Mouse (Mus musculus) neural tube, embryonic 12.5 days (tissue): ENCODE measurements around the gene Pdcd7. TPM values are rescaled to one million over a fixed set of nuclear protein-coding genes. Genes with fewer than 3 reads are reported as not detected.

Experiments
- ATAC-seq: fragments of 200-750 bp; cut with Nextera tagmentation; 2 replicates; pipeline ENCODE4 v1.8.0; 2017; ENCODE audit warnings: low read depth, mild to moderate bottlenecking, moderate TSS enrichment, moderate library complexity; ENCODE audit not compliant: low FRiP score
- H3K27ac ChIP-seq: fragments of 300-500 bp; sonication (generic); 2 replicates; pipeline ENCODE4 v1.5.1; 2016
- H3K27me3 ChIP-seq: fragments of 300-500 bp; sonication (generic); replicated peaks from 2 replicates; pipeline ENCODE4 v1.6.1; 2016; ENCODE audit warnings: mild to moderate bottlenecking
- H3K36me3 ChIP-seq: fragments of 300-500 bp; sonication (generic); 2 replicates; pipeline ENCODE4 v1.6.1; 2016; ENCODE audit warnings: mild to moderate bottlenecking
- H3K4me1 ChIP-seq: fragments of 300-500 bp; sonication (generic); 2 replicates; pipeline ENCODE4 v1.6.1; 2016
- H3K4me2 ChIP-seq: fragments of 300-500 bp; sonication (generic); replicated peaks from 2 replicates; pipeline ENCODE4 v1.6.1; 2016; ENCODE audit warnings: mild to moderate bottlenecking
- H3K4me3 ChIP-seq: fragments of 300-500 bp; sonication (generic); 2 replicates; pipeline ENCODE4 v1.5.1; 2016
- H3K9ac ChIP-seq: fragments of 300-500 bp; sonication (generic); 2 replicates; pipeline ENCODE4 v1.6.1; 2016; ENCODE audit warnings: mild to moderate bottlenecking
- H3K9me3 ChIP-seq: fragments of 300-500 bp; sonication (generic); 2 replicates; pipeline ENCODE4 v1.6.1; 2016; ENCODE audit warnings: mild to moderate bottlenecking
- WGBS: fragments of 180-500 bp; shearing (Covaris S2); methylation state at CpG from one replicate; pipeline ENCODE4 v1.1.7; 2016; 5-methylcytosine and 5-hydroxymethylcytosine counted together
- polyA plus RNA-seq: library from polyadenylated mRNA; unstranded; fragments of >200 nt; fragmentation: Nextera tagmentation; extraction: Ambion mirVana; gene quantifications from 2 replicates; pipeline ENCODE4 v1.2.1, GENCODE M21; 2016

The Pdcd7 gene
- 14.6 and 15.4 TPM in 2 replicates for polyA plus RNA-seq

GRCm38 (mm10) chr9:65345854-65346475 is at the start of gene Pdcd7:
Pdcd7 (plus strand) TSS chr9:65346104.
- peak; percentile 96 for ATAC-seq
- H3K9me3 ChIP-seq = no peaks in the 10 kb centered on the region
- H3K36me3 ChIP-seq = no peaks in the 10 kb centered on the region
- peak within 1 kb of the TSS; percentile 98 for H3K9ac ChIP-seq
- peak within 1 kb of the TSS; percentile 91 for H3K4me2 ChIP-seq
- WGBS = under 1% methylated on average over 59 of the region's 59 CpGs
- peak within 1 kb of the TSS; percentile 100 for H3K4me3 ChIP-seq
- H3K27me3 ChIP-seq = no peaks in the 10 kb centered on the region
- H3K4me1 ChIP-seq = peaks cover 16% of the 10 kb centered on the region
- peak within 1 kb of the TSS; percentile 88 for H3K27ac ChIP-seq

- H3K27ac ChIP-seq = no peak overlapping the region
- 97% methylated on average over 2 of the region's 2 CpGs for WGBS
- no peak for ATAC-seq
These were observed 48.8 kb upstream of the Pdcd7 start for GRCm38 (mm10) chr9:65297056-65297455.

GRCm38 (mm10) chr9:65298761-65299160 is 47.1 kb upstream of the Pdcd7 start:
- Histone ChIP-seq H3K9me3 (no peaks in the 10 kb centered on the region), H3K27ac (no peak overlapping the region), H3K4me3 (no peak overlapping the region), H3K9ac (no peak overlapping the region), H3K4me1 (peaks cover 7% of the 10 kb centered on the region; the same call in 1 of the 2 replicates), H3K4me2 (no peak overlapping the region), H3K36me3 (peaks cover 38% of the 10 kb centered on the region), H3K27me3 (no peaks in the 10 kb centered on the region)
- WGBS = 89% methylated on average over 3 of the region's 3 CpGs
- ATAC-seq = no peak

More at GRCm38 (mm10) chr9:65297056-65297455, 48.8 kb upstream of the Pdcd7 start:
- no peak overlapping the region for H3K4me2 ChIP-seq
- H3K36me3 ChIP-seq = peaks cover 23% of the 10 kb centered on the region
- no peaks in the 10 kb centered on the region for H3K27me3 ChIP-seq
- no peak overlapping the region for H3K9ac ChIP-seq
- H3K4me3 ChIP-seq = no peak overlapping the region
- peaks cover 14% of the 10 kb centered on the region for H3K4me1 ChIP-seq
- no peaks in the 10 kb centered on the region for H3K9me3 ChIP-seq

GRCm38 (mm10) chr9:65299650-65300049 is 46.3 kb upstream of the Pdcd7 start:
- Histone ChIP-seq H3K9me3 (no peaks in the 10 kb centered on the region), H3K27me3 (no peaks in the 10 kb centered on the region), H3K4me3 (no peak overlapping the region), H3K27ac (no peak overlapping the region), H3K4me2 (no peak overlapping the region), H3K4me1 (peaks cover 7% of the 10 kb centered on the region; the same call in 1 of the 2 replicates), H3K36me3 (peaks cover 41% of the 10 kb centered on the region), H3K9ac (no peak overlapping the region)
- ATAC-seq = no peak
- 96% methylated on average over 7 of the region's 7 CpGs for WGBS

GRCm38 (mm10) chr9:65302327-65302983 is 43.4 kb upstream of the Pdcd7 start:
- no peak for ATAC-seq
- 97% methylated on average over 4 of the region's 4 CpGs for WGBS
- peaks cover 55% of the 10 kb centered on the region for H3K36me3 ChIP-seq

GRCm38 (mm10) chr9:65303586-65303985 is 42.3 kb upstream of the Pdcd7 start:
- 93% methylated on average over 4 of the region's 4 CpGs for WGBS

More at GRCm38 (mm10) chr9:65302327-65302983, 43.4 kb upstream of the Pdcd7 start:
- no peaks in the 10 kb centered on the region for H3K4me1 ChIP-seq
- H3K27ac ChIP-seq = no peak overlapping the region
- H3K4me2 ChIP-seq = no peak overlapping the region
- H3K9ac ChIP-seq = no peak overlapping the region
- H3K9me3 ChIP-seq = no peaks in the 10 kb centered on the region
- H3K4me3 ChIP-seq = no peak overlapping the region
- H3K27me3 ChIP-seq = no peaks in the 10 kb centered on the region

GRCm38 (mm10) chr9:65304300-65304699 is 41.6 kb upstream of the Pdcd7 start:
- peaks cover 70% of the 10 kb centered on the region for H3K36me3 ChIP-seq
- H3K9me3 ChIP-seq = no peaks in the 10 kb centered on the region
- no peak overlapping the region for H3K27ac ChIP-seq
- no peaks in the 10 kb centered on the region for H3K4me1 ChIP-seq
- WGBS = 85% methylated on average over 4 of the region's 4 CpGs
- no peak for ATAC-seq
- H3K27me3 ChIP-seq = no peaks in the 10 kb centered on the region
- no peak overlapping the region for H3K4me2 ChIP-seq
- no peak overlapping the region for H3K9ac ChIP-seq
- H3K4me3 ChIP-seq = no peak overlapping the region

More at GRCm38 (mm10) chr9:65303586-65303985, 42.3 kb upstream of the Pdcd7 start:
- Histone ChIP-seq H3K27me3 (no peaks in the 10 kb centered on the region), H3K9me3 (no peaks in the 10 kb centered on the region), H3K36me3 (peaks cover 65% of the 10 kb centered on the region), H3K9ac (no peak overlapping the region), H3K4me1 (no peaks in the 10 kb centered on the region), H3K27ac (no peak overlapping the region), H3K4me3 (no peak overlapping the region), H3K4me2 (no peak overlapping the region)
- no peak for ATAC-seq

GRCm38 (mm10) chr9:65306672-65307071 is 39.2 kb upstream of the Pdcd7 start:
- 95% methylated on average over 2 of the region's 2 CpGs for WGBS
- H3K4me3 ChIP-seq = no peak overlapping the region
- H3K9me3 ChIP-seq = no peaks in the 10 kb centered on the region
- no peak overlapping the region for H3K9ac ChIP-seq
- no peak for ATAC-seq
- H3K27me3 ChIP-seq = no peaks in the 10 kb centered on the region
- H3K27ac ChIP-seq = no peak overlapping the region
- no peak overlapping the region for H3K4me2 ChIP-seq
- H3K4me1 ChIP-seq = no peaks in the 10 kb centered on the region
- peaks cover 62% of the 10 kb centered on the region for H3K36me3 ChIP-seq

- H3K4me1 ChIP-seq = no peaks in the 10 kb centered on the region
- no peak for ATAC-seq
- H3K9ac ChIP-seq = no peak overlapping the region
- H3K4me2 ChIP-seq = no peak overlapping the region
- no peaks in the 10 kb centered on the region for H3K27me3 ChIP-seq
- no peaks in the 10 kb centered on the region for H3K9me3 ChIP-seq
- WGBS = 95% methylated on average over 1 of the region's 1 CpGs
- no peak overlapping the region for H3K27ac ChIP-seq
- peaks cover 63% of the 10 kb centered on the region for H3K36me3 ChIP-seq
- H3K4me3 ChIP-seq = no peak overlapping the region
These were observed 37.9 kb upstream of the Pdcd7 start for GRCm38 (mm10) chr9:65308011-65308410.

GRCm38 (mm10) chr9:65312669-65313357 is 33.1 kb upstream of the Pdcd7 start:
- no peaks in the 10 kb centered on the region for H3K27me3 ChIP-seq
- H3K4me1 ChIP-seq = no peaks in the 10 kb centered on the region
- no peak overlapping the region for H3K4me2 ChIP-seq
- no peak overlapping the region for H3K9ac ChIP-seq
- H3K27ac ChIP-seq = no peak overlapping the region
- 97% methylated on average over 4 of the region's 4 CpGs for WGBS
- no peak overlapping the region for H3K4me3 ChIP-seq
- no peak for ATAC-seq
- peaks cover 58% of the 10 kb centered on the region for H3K36me3 ChIP-seq
- H3K9me3 ChIP-seq = no peaks in the 10 kb centered on the region

- Histone ChIP-seq H3K4me3 (no peak overlapping the region), H3K36me3 (peaks cover 54% of the 10 kb centered on the region), H3K27ac (no peak overlapping the region), H3K9me3 (no peaks in the 10 kb centered on the region), H3K27me3 (no peaks in the 10 kb centered on the region), H3K4me2 (no peak overlapping the region), H3K4me1 (no peaks in the 10 kb centered on the region), H3K9ac (no peak overlapping the region)
- 97% methylated on average over 1 of the region's 1 CpGs for WGBS
- no peak for ATAC-seq
These were observed 32.1 kb upstream of the Pdcd7 start for GRCm38 (mm10) chr9:65313846-65314245.

GRCm38 (mm10) chr9:65322255-65322900 is 23.5 kb upstream of the Pdcd7 start:
- H3K4me2 ChIP-seq = no peak overlapping the region
- H3K9me3 ChIP-seq = no peaks in the 10 kb centered on the region
- peaks cover 54% of the 10 kb centered on the region for H3K36me3 ChIP-seq
- no peaks in the 10 kb centered on the region for H3K4me1 ChIP-seq
- no peak overlapping the region for H3K4me3 ChIP-seq
- no peak overlapping the region for H3K9ac ChIP-seq
- 93% methylated on average over 11 of the region's 11 CpGs for WGBS
- H3K27ac ChIP-seq = no peak overlapping the region
- H3K27me3 ChIP-seq = no peaks in the 10 kb centered on the region
- no peak for ATAC-seq
